Mouse (Mus musculus): ENCODE measurements around the gene Magi3. TPM values are rescaled to one million over a fixed set of nuclear protein-coding genes. Genes with fewer than 3 reads are reported as not detected.

Magi3 gene
- 59.2 TPM for polyA plus RNA-seq (2014; fragmentation: Illumina TruSeq; extraction: RNeasy Lipid Tissue Mini Kit (QIAGEN cat#74804); ENCODE audit: low replicate concordance)

GRCm38 (mm10) chr3:104220295-104220965 lies at the start of gene Magi3:
Gene Magi3, minus strand, starts transcription at chr3:104220374.

GRCm38 (mm10) chr3:103967861-103968691 lies 252.1 kb downstream of the Magi3 start, which contains the start of gene Phtf1:
Gene Phtf1, plus strand, starts transcription at chr3:103968110.

All from small intestine, adult 10 weeks (tissue).